In genomic region chr6:115717715-115718558, GRCm38 (mm10) we compare ENCODE assay signal across 7 mouse cellular contexts. TPM values are rescaled to one million over a fixed set of nuclear protein-coding genes. Genes with fewer than 3 reads are reported as not detected.
DNase-seq lines count a peak whose midpoint lies in the region; ATAC-seq lines count a peak whose summit lies in the region.

No protein-coding gene starts in this region.

- ATAC-seq in common myeloid progenitor, adult 5-6 weeks (replicated peaks; ENCODE audit: low read depth, poor library complexity, severe bottlenecking): peak; percentile 83
- ATAC-seq in intestine, embryonic 14.5 days (replicated peaks; ENCODE audit: low FRiP score, low TSS enrichment, low read depth): peak; percentile 89
- ATAC-seq in liver, embryonic 16.5 days (ENCODE audit: low read depth): peak; percentile 82
- peak; percentile 86 for ATAC-seq in neural tube, embryonic 11.5 days (ENCODE audit: insufficient read depth, low FRiP score, low TSS enrichment)

- no peak overlapping the region for H3K4me3 ChIP-seq in intestine, embryonic 14.5 days (ENCODE audit: low read depth, low read length)
- peak overlapping the region; percentile 36 for H3K4me3 ChIP-seq in liver, embryonic 16.5 days (ENCODE audit: low read depth, low read length)
- no peak overlapping the region for H3K4me3 ChIP-seq in neural tube, embryonic 11.5 days (ENCODE audit: low read depth, low read length)

- H3K27me3 ChIP-seq in intestine, embryonic 14.5 days (replicated peaks; ENCODE audit: control insufficient read depth, insufficient read depth, low read length): no peaks in the 10 kb centered on the region
- no peaks in the 10 kb centered on the region for H3K27me3 ChIP-seq in liver, embryonic 16.5 days (ENCODE audit: control insufficient read depth, insufficient read depth, low read depth, low read length)
- no peaks in the 10 kb centered on the region for H3K27me3 ChIP-seq in neural tube, embryonic 11.5 days (ENCODE audit: control insufficient read depth, insufficient read depth, low read length)

- peak overlapping the region; percentile 84 for H3K27ac ChIP-seq in intestine, embryonic 14.5 days (ENCODE audit: low read depth)
- H3K27ac ChIP-seq in liver, embryonic 16.5 days (ENCODE audit: low read length): no peak overlapping the region
- H3K27ac ChIP-seq in neural tube, embryonic 11.5 days (ENCODE audit: low read depth, low read length): no peak overlapping the region

- H3K4me2 ChIP-seq in intestine, embryonic 14.5 days (ENCODE audit: low read length): peak overlapping the region; percentile 46
- peak overlapping the region; percentile 67 for H3K4me2 ChIP-seq in liver, embryonic 16.5 days (ENCODE audit: low read depth, low read length)
- H3K4me2 ChIP-seq in neural tube, embryonic 11.5 days (ENCODE audit: low read depth): peak overlapping the region; percentile 29

- no peaks in the 10 kb centered on the region for H3K36me3 ChIP-seq in intestine, embryonic 14.5 days (ENCODE audit: control insufficient read depth, insufficient read depth, low read length)
- no peaks in the 10 kb centered on the region for H3K36me3 ChIP-seq in liver, embryonic 16.5 days (ENCODE audit: control insufficient read depth, insufficient read depth)
- no peaks in the 10 kb centered on the region for H3K36me3 ChIP-seq in neural tube, embryonic 11.5 days (ENCODE audit: control insufficient read depth, insufficient read depth, low read length)

- no peaks in the 10 kb centered on the region for H3K9me3 ChIP-seq in intestine, embryonic 14.5 days (ENCODE audit: control insufficient read depth, low read length)
- H3K9me3 ChIP-seq in liver, embryonic 16.5 days (replicated peaks; ENCODE audit: control insufficient read depth, low read length): no peaks in the 10 kb centered on the region
- H3K9me3 ChIP-seq in neural tube, embryonic 11.5 days (ENCODE audit: control insufficient read depth, low read length): no peaks in the 10 kb centered on the region

- peak; percentile 94 for DNase-seq in R1 (ENCODE audit: low read depth, low spot score)
- peak; percentile 64 for DNase-seq in gonadal fat pad, adult 2 months (ENCODE audit: low read depth)
- peak; percentile 74 for DNase-seq in intestine, embryonic 14.5 days (ENCODE audit: low spot score)
- DNase-seq in neural tube, embryonic 11.5 days (ENCODE audit: low spot score): peak; percentile 52
- DNase-seq in urinary bladder, postnatal 36 days (ENCODE audit: low spot score in 2 of 2): peak; percentile 59 to 74

- H3K4me1 ChIP-seq in intestine, embryonic 14.5 days (replicated peaks; ENCODE audit: control insufficient read depth, insufficient read depth, low read length): peaks cover 12% of the 10 kb centered on the region
- peaks cover 13% of the 10 kb centered on the region for H3K4me1 ChIP-seq in liver, embryonic 16.5 days (ENCODE audit: control insufficient read depth, low read depth, low read length)
- H3K4me1 ChIP-seq in neural tube, embryonic 11.5 days (ENCODE audit: control insufficient read depth, insufficient read depth, low read length): no peaks in the 10 kb centered on the region

- 2% methylated on average over 15 of the region's 15 CpGs for WGBS in intestine, embryonic 14.5 days
- 3% methylated on average over 15 of the region's 15 CpGs for WGBS in liver, embryonic 16.5 days (ENCODE audit: insufficient replicate concordance)
- 1% methylated on average over 15 of the region's 15 CpGs for WGBS in neural tube, embryonic 11.5 days

- H3K9ac ChIP-seq in intestine, embryonic 14.5 days (ENCODE audit: low read length): peak overlapping the region; percentile 27; the same call in 1 of the 2 replicates
- H3K9ac ChIP-seq in liver, embryonic 16.5 days (ENCODE audit: low read depth, low read length): peak overlapping the region; percentile 38
- no peak overlapping the region; the same call in 1 of the 2 replicates for H3K9ac ChIP-seq in neural tube, embryonic 11.5 days (ENCODE audit: low read length)

RNA-seq across cellular contexts. Expression of gene Raf1, which starts 41.5 kb away (rescaled TPM):
- 68.9 and 70.8 TPM in 2 replicates for total RNA-seq in common myeloid progenitor, adult 5-6 weeks (2017)
- 112 and 130 TPM in 2 replicates for polyA plus RNA-seq in gonadal fat pad, adult 2 months (2012; rRNA removed)
- 114 and 122 TPM in 2 replicates for polyA plus RNA-seq in intestine, embryonic 14.5 days (2014; fragmentation: Nextera tagmentation; extraction: Ambion mirVana)
- 36.8 and 39.3 TPM in 2 replicates for polyA plus RNA-seq in liver, embryonic 16.5 days (2015; fragmentation: Nextera tagmentation; extraction: Ambion mirVana)
- 158 and 161 TPM in 2 replicates for polyA plus RNA-seq in neural tube, embryonic 11.5 days (2014; fragmentation: Nextera tagmentation; extraction: Ambion mirVana)

RNA-seq across cellular contexts. Expression of gene Tmem40, which starts 44.3 kb away (rescaled TPM):
- total RNA-seq in common myeloid progenitor, adult 5-6 weeks (2017): 29.5 and 39.6 TPM in 2 replicates
- polyA plus RNA-seq in gonadal fat pad, adult 2 months (2012; rRNA removed): 3.2 and 5.8 TPM in 2 replicates
- polyA plus RNA-seq in intestine, embryonic 14.5 days (2014; fragmentation: Nextera tagmentation; extraction: Ambion mirVana): 0.48 and 0.51 TPM in 2 replicates
- polyA plus RNA-seq in liver, embryonic 16.5 days (2015; fragmentation: Nextera tagmentation; extraction: Ambion mirVana): 28.8 and 29.0 TPM in 2 replicates
- 2.0 and 2.3 TPM in 2 replicates for polyA plus RNA-seq in neural tube, embryonic 11.5 days (2014; fragmentation: Nextera tagmentation; extraction: Ambion mirVana)

RNA-seq across cellular contexts. Expression of gene Cand2, which starts 56.4 kb away (rescaled TPM):
- total RNA-seq in common myeloid progenitor, adult 5-6 weeks (2017): 3.4 and 3.7 TPM in 2 replicates
- 6.7 and 10.1 TPM in 2 replicates for polyA plus RNA-seq in gonadal fat pad, adult 2 months (2012; rRNA removed)
- 29.6 and 30.2 TPM in 2 replicates for polyA plus RNA-seq in intestine, embryonic 14.5 days (2014; fragmentation: Nextera tagmentation; extraction: Ambion mirVana)
- 2.5 and 2.8 TPM in 2 replicates for polyA plus RNA-seq in liver, embryonic 16.5 days (2015; fragmentation: Nextera tagmentation; extraction: Ambion mirVana)
- 37.7 and 37.9 TPM in 2 replicates for polyA plus RNA-seq in neural tube, embryonic 11.5 days (2014; fragmentation: Nextera tagmentation; extraction: Ambion mirVana)
